Mouse (Mus musculus) heart, postnatal 25 days (tissue): ENCODE results near the gene Ccdc183. TPM values are rescaled to one million over a fixed set of nuclear protein-coding genes. Genes with fewer than 3 reads are reported as not detected.
A peak's percentile ranks its signal among the peaks of the same experiment; 100 is the strongest.

Source experiments
- DNase-seq: peaks from one replicate; pipeline ENCODE4 v3.0.0; 2022; ENCODE audit warnings: low spot score
- intact Hi-C: fragments of 180-260 bp; cut with DNase I; formaldehyde crosslinking; loops from one replicate; pipeline ENCODE4 v1.15.1; 2025
- total RNA-seq, 2 experiments: library from RNA; stranded (reverse); gene quantifications; 2 replicates each; pipeline ENCODE4 v1.2.3; 2021

Gene Ccdc183
- total RNA-seq, 2 experiments from 2014 or later: not detected

DNA sequence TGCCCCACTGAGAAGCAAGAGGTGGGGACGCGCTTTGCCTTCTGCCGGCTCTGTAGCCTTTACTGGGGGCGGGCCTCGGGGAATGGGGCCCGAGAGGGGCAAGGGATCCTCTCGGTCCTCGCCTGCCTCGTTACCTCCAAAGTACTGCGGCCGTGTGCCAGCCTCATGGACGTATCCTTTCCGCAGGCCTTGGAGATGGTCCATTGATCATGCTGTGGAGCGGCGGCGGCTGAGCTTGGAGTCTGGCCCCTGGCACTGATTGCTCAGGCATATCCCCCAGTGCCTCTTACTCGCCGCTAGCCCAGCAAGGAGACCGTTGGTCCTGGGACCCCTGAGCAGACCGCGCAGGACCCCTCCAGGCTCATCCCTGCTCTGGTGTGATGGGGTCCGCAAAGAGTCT, 1.1 kb downstream of the Ccdc183 start:
- intact Hi-C loops: no loop called here
- DNase-seq: no peak

DNA sequence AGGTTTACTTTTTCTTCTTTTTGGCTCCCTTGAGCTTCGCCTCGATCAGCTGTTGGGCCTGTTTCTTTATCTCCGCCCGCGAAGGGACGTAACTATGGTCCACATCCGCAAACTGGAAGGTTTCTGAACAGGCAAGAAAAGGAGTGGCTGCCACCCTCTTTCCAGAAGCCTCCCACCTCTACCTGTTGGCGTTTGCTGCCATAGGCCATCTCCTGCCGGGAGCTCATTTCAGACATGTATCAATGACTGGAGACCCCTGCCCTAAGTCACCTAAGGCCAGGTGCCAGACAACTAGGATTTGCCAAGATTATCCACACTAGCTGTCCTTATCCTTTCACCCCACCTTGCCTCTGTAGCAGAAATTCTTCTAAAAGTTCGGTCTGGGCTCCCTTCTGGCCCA, 8.8 kb downstream of the Ccdc183 start:
- no peak for DNase-seq
- intact Hi-C loops: no loop called here

DNA sequence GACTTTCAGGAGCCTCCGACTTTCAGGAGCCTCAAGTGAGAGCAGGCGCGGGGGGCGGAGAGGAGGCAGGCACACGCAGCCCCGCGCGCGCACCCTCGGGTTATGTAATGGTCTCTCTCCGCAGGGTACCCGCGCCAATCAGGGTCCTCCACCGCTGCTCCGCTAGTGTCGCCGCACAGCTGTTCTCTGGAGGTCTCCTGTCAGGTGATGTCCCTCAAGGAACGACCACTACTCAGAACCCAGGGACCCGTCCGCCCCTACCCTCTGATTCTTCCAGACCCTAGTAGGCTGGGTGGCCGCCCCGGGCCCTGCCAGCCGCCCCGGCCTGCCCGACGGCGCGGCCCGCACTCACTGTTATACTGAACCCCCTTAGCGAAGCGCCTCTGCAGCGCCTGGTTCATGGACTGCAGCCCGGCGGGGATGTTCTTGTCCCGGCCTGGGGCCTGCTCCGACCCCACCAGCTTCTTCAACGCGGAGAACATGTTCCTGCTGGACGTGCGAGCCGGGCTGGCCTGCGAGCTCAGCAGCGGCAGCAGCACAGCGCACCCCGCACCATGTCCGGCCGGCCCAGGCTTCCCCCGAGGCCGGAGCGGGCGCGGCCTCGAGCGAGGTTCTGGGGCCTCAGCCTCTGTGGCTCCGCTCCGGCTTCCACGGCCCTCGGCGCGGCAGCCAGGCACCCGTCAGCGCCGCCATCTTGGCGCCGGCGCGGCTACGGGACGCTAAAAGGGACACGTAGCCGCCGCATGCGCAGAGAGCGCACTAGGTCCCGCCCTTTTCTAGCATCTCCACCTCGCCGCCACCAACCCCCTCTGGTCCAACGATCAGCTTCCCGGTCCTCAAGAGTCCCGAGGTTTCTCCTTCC, 9.5 kb downstream of the Ccdc183 start, which contains the start of gene Rabl6:
Gene Rabl6, minus strand, starts transcription at position 761 of the 862 bp plus-strand sequence.
- intact Hi-C loops: no loop called here
- DNase-seq: peak; percentile 80

DNA sequence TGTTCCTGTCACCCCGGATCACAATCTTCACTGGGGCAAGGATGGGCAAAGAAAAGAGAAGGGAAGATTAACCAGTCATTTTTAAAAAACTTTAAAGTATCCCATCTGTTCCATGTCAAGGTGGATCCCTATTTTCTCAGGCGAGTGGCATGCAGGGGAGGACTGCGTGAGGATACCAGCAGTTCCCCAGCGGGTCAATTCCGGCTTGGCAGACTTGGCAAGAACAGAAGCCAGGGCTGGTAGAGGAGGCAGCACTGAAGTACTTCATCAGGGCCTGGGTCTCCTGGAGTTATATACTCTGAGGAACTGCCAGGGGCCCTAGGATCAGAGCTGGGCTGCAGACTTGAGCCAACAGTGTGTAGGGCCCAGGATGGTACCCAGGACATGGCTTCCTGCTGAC, 15.0 kb downstream of the Ccdc183 start:
- intact Hi-C loops: no loop called here

DNA sequence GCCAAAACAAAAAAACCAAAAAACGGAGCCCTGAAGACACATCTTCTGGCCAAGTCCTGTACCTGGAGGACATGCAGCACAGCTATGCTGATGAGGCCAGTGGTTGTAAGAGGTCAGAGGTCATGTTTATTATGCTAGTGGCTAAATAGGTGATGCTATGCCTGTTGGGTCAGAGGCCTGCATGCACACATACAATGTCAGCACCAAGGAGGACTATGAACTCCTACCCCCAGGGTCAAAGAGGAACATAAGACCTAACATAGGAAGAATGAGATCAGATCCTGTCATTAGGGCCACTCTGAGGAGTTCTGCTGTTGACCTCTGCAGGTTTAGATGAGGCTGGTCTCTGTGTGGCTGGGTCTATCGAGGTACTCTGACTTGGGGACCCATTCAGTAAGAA, 17.4 kb downstream of the Ccdc183 start:
- intact Hi-C loops: no loop called here
- DNase-seq: no peak

More for the DNA sequence above, 15.0 kb downstream of the Ccdc183 start:
- DNase-seq: no peak

DNA sequence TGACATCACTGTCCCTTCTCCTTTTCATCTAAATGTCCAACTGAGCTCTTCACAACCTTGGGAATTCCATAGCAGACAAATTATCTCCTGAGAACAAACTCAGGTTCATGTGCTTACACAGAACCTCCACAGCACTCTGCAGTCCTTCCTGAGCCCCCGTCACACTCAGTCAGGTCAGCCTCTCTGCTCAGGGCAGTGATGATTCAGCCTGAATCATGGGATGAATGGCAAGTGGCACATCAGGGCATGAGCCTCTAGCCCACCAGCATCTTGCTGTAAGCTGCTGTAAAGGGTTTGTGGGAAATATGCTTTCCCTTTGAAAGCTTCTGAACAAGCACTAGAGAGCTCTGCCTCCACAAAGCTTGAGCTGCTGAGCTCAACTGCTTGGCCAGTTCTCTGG, 18.7 kb downstream of the Ccdc183 start:
- intact Hi-C loops: no loop called here
- no peak for DNase-seq

DNA sequence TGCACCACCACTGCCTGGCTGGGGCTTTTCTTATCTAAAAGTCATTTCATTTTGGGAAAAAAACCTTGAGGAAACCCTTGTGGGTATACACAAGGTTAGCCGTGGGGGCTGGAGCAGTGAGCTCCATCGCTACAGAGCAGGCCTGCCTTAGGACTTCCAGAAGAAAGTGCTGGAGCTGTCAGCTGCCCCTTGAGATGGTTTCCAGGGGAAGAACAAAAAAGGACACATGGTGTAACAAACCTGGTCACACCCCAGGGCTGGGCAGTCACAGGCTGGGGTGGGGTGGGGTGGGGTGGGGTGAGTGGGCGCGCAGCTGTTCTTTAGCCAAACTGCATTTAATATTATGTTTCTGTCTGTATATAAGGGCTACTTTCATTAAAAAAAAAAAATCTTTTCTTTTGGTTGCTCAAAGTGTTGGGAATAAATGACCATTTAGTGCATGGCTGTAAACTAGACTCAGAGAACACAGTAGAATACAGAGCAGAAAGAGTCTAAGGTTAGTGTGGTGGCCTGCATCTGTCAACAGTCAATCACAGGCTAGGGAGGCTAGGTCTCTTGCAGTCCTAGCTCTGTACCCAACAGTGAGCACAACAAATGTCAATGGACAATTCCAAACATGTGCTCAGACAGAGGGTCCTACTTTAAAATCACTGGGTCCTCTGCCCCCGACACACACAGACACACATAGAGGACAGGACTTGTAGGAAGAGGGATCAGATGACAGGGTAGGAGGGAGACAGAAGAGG, 20.5 kb downstream of the Ccdc183 start:
- no peak for DNase-seq
- intact Hi-C loops: no loop called here

DNA sequence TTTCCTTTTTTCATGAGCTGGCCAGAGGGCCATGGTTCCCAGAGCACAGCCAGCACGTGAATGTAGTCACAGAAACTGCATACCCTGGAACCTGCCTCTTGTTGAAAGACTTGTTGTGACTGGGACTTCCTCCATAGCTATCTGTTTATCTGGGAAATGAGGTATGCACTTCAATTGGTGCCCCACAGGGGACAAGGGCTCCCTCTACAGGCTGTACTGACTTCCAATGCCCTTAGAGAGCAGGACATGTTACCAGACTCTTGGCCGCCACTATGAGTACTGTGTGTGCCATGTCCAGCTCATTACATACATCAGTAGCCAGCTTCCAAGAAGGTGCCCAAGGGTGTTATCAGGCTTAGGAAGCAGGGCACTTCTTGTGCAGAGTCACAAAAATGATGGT, 25.6 kb downstream of the Ccdc183 start:
- intact Hi-C loops: no loop called here
- DNase-seq: no peak

DNA sequence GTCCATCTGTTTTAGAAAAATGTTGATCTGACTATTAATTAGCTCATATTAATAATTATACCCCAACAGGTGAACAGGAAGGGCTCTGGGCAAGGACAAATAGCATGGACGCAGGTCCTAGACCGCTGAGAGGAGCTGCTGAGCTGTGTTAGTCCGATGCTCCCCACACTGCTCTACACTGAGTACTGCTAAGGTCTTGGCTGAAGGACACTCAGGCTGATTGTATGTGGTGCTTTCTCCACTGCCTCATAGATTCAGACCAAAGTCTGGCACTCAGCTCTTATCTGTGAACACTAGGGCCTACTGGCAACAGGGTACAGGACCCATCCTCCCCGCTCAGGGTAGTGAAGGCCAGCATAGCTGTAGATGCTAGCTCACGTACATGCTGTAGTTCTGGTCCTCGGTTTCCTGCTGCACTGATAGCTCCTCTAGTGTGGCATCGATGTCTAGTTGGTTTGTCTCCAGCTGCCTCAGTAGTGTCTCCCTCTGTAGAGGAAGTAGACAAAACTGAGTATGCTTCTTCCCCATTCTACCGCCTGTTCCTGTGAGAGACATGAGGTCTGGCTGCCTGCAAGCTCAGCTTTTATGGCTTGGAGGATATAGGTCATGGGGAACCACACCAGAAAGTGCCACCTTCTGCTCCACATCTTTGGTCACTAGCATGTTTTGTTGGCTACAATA, 29.1 kb downstream of the Ccdc183 start:
- intact Hi-C loops: no loop called here
- DNase-seq: no peak

DNA sequence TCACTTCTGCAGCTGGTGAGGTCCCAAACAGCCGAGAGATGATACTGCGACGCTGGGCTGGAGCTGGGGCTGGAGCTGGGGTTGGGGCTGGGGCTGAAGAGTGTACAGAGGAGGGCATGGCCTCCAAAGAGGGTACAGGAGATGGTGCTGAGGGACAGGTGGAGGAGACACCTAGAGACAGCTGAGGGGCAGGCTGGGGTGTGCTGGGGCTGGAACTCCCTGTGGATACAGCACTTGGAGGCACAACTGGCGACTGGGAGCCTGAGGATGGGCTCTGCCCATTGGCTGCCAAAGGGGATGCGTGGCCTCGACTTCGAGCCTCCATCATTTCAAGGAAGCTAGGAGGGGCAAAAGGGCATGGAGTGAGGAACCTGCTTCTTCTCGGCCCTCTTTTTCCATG, 30.2 kb downstream of the Ccdc183 start:
- intact Hi-C loops: no loop called here

DNA sequence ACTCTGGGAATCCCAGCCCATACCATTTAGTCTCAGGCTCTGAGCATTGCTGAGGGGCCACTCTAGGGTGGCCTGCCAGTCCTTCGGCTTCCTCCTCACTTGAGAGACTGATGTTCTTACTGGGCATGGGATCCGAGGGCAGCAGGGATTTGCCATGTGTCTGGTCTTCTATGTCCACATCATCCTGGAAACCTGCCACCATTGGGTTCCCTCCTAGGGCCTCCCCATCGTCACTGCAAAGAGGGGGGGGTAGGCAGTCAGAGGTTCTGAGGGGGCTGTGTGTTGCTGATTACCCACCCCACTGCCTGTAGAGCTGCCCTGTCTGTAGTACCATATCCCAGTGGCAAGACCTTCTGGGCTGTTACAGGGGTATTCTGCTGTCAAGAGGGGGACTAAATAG, 31.9 kb downstream of the Ccdc183 start:
- no peak for DNase-seq
- intact Hi-C loops: no loop called here

More for the DNA sequence above, 30.2 kb downstream of the Ccdc183 start:
- no peak for DNase-seq

DNA sequence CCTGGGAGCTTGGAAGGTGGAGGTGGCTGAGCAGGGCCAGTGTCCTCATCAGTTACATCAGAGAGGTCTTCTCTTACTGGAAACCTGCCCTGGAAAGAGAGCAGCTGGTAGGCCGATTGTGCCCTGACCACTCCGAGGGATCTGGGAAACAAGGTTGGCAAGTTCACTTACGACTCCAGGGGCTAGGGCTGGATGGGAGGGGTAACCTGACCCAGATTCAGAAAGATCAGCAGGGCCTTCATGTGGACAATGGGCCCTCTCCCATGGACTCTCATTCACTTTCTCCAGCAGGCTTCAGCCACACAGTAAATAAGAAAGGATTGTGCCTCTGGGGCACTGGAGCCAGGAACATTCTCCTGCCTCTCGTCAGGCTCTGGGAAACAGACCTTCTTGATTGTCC, 32.6 kb downstream of the Ccdc183 start:
- intact Hi-C loops: no loop called here
- DNase-seq: no peak

DNA sequence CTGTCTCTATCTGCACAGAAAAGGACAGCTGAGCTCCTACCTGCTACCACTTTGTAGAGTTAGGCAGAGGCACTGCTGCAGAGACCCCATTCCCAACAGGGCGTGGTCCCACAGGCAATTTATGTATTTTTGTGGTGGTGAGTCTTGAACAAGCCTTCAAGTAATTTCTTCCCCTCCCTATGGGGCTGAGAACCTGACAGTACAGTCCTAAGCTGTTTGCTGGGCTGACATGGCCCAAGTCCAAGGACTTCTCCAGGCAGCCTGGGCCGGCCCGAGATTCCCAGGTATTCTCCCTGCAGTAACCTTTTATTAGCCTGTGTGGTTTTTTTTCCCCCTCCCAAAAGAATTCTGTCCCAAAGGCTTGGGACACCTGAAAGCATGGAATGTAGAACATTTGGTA, 33.3 kb downstream of the Ccdc183 start:
- intact Hi-C loops: no loop called here
- no peak for DNase-seq

DNA sequence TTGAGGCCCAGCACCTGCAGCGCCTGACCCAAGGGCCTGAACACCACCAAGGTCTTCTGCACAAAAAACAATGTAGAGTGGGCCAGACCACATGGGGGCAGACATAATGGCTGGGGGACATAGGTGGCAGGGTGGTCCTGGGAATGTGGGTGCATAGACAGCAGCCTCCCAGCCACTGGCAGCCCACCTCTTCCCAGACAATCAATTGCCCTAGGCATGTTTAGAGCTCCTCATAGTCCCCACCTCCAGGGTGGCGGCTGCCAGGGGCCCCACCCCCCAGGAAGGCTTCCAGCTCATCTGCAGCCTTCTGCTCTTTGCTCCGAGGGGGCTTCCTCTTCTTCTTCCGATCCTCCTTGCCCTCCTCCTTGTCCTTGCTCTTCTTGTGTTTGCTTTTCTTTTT, 33.9 kb downstream of the Ccdc183 start:
- intact Hi-C loops: no loop called here

DNA sequence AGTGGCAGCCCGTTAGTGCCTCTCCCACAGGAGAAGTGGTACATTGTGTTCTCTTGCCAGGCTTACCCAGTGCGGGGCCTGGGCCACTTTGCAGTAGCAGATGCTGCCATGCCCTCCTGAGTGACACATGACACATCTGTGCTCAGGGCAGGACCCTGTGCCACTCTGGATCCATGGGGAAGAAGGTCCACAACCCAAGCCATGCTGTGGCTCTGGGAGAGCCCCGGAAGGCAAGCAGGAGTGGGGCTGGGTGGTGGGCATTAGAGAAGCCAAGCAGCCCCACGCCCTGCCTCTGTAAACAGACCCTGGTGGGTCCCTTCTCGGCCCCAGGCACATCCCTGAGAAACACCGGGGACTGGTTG, 34.4 kb downstream of the Ccdc183 start:
- DNase-seq: no peak
- intact Hi-C loops: no loop called here

More for the DNA sequence above, 33.9 kb downstream of the Ccdc183 start:
- no peak for DNase-seq

DNA sequence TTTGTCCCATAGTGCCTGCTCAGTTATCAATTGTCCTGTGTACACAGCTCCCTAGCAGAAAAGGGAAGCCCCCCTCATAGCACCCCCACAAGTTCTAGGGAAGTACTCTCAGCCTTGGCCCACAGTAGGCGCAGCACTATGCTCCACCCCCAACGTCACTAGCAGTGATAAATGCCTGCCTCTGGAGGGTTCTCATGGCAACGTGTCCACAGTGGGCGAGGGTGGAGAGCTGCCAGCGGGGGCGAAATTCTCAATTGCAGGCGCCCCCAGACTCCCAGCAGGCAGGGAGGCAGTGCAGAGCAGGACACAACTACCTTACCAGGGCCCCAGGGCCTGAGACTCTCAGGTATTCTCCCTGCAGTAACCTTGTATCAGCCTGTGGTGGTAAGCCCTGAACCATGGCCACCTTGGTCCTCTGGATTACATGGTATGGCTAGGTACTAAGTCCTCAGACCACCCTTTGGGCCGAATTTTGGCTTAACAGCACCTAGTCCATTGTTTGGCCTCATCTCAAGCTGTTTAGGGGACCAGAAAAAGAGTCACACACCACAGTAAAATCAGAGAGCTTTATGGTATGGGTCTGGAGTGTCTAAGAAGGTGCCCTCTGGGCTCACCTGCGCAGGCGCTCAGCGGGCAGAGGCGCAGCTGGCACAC, 34.9 kb downstream of the Ccdc183 start:
- DNase-seq: no peak
- intact Hi-C loops: no loop called here

DNA sequence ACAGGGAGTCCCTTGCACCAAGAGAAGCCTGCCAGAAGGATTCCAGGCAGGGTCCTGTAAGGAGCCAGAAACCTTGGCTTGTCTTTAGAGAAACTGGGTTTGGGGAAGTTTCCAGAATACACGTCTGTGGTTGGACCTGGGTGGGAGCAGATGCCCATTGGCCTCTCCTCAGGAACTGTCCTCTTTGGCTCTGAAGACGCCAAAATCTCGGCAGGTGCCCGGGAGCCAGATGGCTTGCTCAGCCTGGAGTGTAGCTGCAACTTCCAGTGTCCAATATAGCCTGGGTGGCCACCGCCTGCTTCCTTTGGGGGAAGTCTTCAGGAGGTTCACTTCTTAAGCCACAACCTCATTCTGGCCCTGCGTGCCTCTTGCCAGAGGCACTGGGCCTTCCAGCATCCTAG, 35.6 kb downstream of the Ccdc183 start:
- no peak for DNase-seq
- intact Hi-C loops: no loop called here

DNA sequence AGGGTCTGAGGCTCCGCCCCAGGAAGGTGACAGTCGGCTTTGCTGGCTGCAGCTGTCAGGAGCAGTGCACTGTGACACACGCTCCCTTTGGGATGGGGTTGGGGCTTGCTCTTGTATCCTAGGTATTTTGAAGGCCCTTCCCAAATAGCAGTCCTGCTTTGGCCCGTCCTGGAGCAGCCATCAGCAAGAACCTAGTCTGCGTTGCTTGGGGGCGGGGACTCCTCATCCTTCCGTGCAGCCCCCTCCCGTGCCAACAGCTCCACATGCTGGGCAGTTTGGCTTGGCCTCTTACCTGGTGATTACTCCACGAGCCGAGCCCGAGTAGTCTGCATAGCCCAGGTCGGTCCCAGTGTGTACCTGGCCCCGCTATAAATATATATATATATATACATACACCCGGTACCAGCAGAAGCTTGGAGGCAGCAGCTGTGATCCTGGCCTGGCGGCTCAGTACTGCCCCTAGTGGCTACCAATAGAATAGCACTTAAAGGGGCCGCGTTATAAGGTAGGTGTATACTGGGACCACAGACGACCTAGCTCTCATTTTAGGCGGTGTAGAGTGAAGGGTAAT, 36.1 kb downstream of the Ccdc183 start, which contains the start of gene Ajm1:
Gene Ajm1, minus strand, starts transcription at position 464 of the 571 bp plus-strand sequence.
- intact Hi-C loops: no loop called here
- peak; percentile 34 for DNase-seq

DNA sequence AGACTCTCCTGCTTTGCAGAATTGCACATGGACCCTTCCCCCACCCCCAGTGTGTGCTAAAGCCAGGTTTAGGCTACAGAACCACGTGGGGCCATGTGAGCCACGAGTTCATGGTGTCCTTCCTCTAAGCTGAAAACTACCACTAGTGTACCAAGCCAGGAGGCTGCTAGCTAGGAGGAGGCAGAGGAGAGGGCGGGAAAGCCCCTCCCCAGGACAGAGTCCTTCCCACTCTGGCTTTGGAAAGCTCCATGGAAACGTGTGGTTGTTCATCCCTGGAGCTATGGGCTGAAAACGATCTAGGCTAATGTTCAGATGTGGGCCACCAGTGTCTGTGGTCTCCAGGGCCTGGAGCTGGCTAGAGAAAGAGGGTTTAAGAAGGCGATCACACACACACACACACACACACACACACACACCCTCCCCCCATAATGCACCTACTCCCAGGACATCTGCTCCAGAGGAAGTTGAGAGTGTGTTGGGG, 36.8 kb downstream of the Ccdc183 start:
- DNase-seq: no peak
- intact Hi-C loops: no loop called here
